Comparison of ENCODE assay signal across 8 mouse cellular contexts in the genomic region with DNA sequence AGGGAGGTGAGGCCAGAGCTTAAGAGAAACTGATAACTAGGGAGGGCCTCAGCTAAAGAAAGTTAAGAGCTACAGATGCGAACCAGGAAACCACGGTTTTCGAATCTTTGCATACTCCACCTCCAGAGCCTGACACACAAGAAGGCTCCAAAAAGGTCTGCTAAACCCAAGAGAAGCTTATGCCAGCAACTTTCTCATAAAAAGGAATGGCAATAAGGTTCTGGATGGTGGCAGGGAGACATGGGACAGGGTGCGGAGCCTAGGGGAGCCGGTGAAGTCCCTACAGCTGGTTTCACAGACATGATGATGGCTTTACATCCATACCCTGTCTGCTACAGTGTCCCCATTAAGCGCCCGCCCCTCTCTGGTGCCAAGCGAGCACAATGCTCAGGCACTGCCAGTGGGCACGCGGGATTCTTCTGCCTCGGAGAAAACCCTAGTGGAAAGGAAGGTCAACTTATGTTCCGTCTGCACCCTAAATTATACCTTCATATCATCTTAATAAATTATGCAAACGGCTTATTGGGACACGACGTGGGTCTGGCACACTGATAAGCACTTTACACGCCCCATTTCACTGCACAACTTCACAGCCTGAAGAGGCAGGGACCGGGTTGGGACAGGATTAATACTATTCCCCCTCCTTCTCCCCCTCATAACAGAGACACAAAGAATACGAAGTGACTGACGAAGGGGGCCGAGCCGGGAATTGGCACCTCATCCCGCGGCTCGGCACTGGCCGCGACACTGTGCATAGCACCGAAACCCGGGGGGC. TPM values are rescaled to one million over a fixed set of nuclear protein-coding genes. Genes with fewer than 3 reads are reported as not detected.
DNase-seq lines count a peak whose midpoint lies in the region; ATAC-seq and TF ChIP-seq lines count a peak whose summit lies in the region.

No protein-coding gene starts in this region.

- H3K79me2 ChIP-seq in MEL (ENCODE audit: control insufficient read depth, insufficient read depth, low read length, poor library complexity): peaks cover 47% of the 10 kb centered on the region

- TF ChIP-seq EP300 in MEL (IDR thresholded peaks at IDR 0.05; ENCODE audit: low read depth in 1 of 2, low read length in 2 of 2): peak; percentile 41 to 45; a peak in 3 of 4 replicates

- H3K36me3 ChIP-seq in MEL (ENCODE audit: control insufficient read depth in 1 of 2, insufficient read depth in 2 of 2, low read length in 2 of 2): peaks cover 0 to 23% of the 10 kb centered on the region in 2 experiments; a peak in 2 of 4 replicates
- no peaks in the 10 kb centered on the region for H3K36me3 ChIP-seq in kidney, adult 2 months (ENCODE audit: control insufficient read depth, insufficient read depth, low read length)

- H3K27me3 ChIP-seq in MEL (ENCODE audit: control insufficient read depth in 1 of 2, insufficient read depth in 2 of 2, low read length in 2 of 2): no peaks in the 10 kb centered on the region
- H3K27me3 ChIP-seq in kidney, adult 2 months (replicated peaks; ENCODE audit: control insufficient read depth, insufficient read depth, low read length): no peaks in the 10 kb centered on the region

- no peak; a peak in 1 of 6 replicates for TF ChIP-seq CTCF in MEL (IDR thresholded peaks at IDR 0.05 in 2 of 3, conservative IDR thresholded peaks at IDR 0.05 in 1 of 3; ENCODE audit: control insufficient read depth in 1 of 3, insufficient read depth in 1 of 3, low read depth in 2 of 3, low read length in 3 of 3, poor library complexity in 1 of 3, severe bottlenecking in 1 of 3)
- no peak for TF ChIP-seq CTCF in kidney, adult 2 months (conservative IDR thresholded peaks at IDR 0.05; ENCODE audit: insufficient read depth, insufficient read length, low read depth, low read length)

- H3K9me3 ChIP-seq in MEL (replicated peaks; ENCODE audit: insufficient read depth, low read length): no peaks in the 10 kb centered on the region

- peaks cover 5 to 9% of the 10 kb centered on the region in 2 experiments for H3K4me1 ChIP-seq in MEL (ENCODE audit: control insufficient read depth in 1 of 2, insufficient read depth in 2 of 2, low read length in 2 of 2)
- H3K4me1 ChIP-seq in kidney, adult 2 months (ENCODE audit: control insufficient read depth, insufficient read depth, low read length): peaks cover 36% of the 10 kb centered on the region

- WGBS in kidney, adult 2 months: under 1% methylated on average over 28 of the region's 28 CpGs

- H3K27ac ChIP-seq in MEL (ENCODE audit: control insufficient read depth, low read depth, low read length): peak overlapping the region; percentile 77
- H3K27ac ChIP-seq in kidney, adult 2 months (ENCODE audit: insufficient read depth, low read depth, low read length): peak overlapping the region; percentile 52; the same call in 1 of the 2 replicates

- DNase-seq in cerebellum, adult 11 months: peak; percentile 26
- peak; percentile 85 for DNase-seq in MEL (ENCODE audit: low read depth, low spot score)
- peak; percentile 65 to 68 for DNase-seq in cerebellum, postnatal 10 days
- peak; percentile 14 to 27 for DNase-seq in frontal cortex, postnatal 25 days (ENCODE audit: low spot score in 2 of 2)
- DNase-seq in kidney, adult 2 months: no peak
- DNase-seq in spleen, postnatal 10 days (ENCODE audit: low spot score in 2 of 2): peak; percentile 59 to 69

- TF ChIP-seq POLR2A in MEL (IDR thresholded peaks at IDR 0.05; ENCODE audit: control insufficient read depth in 1 of 2, insufficient read depth in 1 of 2, low read depth in 1 of 2, low read length in 2 of 2, poor library complexity in 1 of 2): no peak
- TF ChIP-seq POLR2A in kidney, adult 2 months (IDR thresholded peaks at IDR 0.05; ENCODE audit: low read depth, low read length): no peak

- ATAC-seq in cerebellum, adult (ENCODE audit: insufficient number of reproducible peaks, low FRiP score, low TSS enrichment): no peak
- ATAC-seq in megakaryocyte, adult 5-6 weeks (ENCODE audit: poor library complexity, severe bottlenecking): peak; percentile 10; the same call in 1 of the 2 replicates

- TF ChIP-seq RAD21 in MEL (IDR thresholded peaks at IDR 0.05; ENCODE audit: low read depth, low read length): no peak

- H3K4me3 ChIP-seq in MEL (ENCODE audit: control insufficient read depth in 1 of 2, insufficient read depth in 1 of 2, low read depth in 2 of 2, low read length in 2 of 2): peak overlapping the region; percentile 78 to 84
- peak overlapping the region; percentile 66 for H3K4me3 ChIP-seq in kidney, adult 2 months (ENCODE audit: insufficient read depth, low read depth, low read length)

- H3K9ac ChIP-seq in MEL (ENCODE audit: control insufficient read depth, low read depth, low read length, poor library complexity, severe bottlenecking): peak overlapping the region; percentile 87

TF ChIP-seq in MEL, 35 proteins besides CTCF, POLR2A, EP300 and RAD21:
- TF ChIP-seq ZMIZ1 (IDR thresholded peaks at IDR 0.05; ENCODE audit: low read depth, low read length): no peak
- no peak for TF ChIP-seq ZC3H11A (IDR thresholded peaks at IDR 0.05; ENCODE audit: low read depth, low read length)
- peak; percentile 84 for TF ChIP-seq MXI1 (IDR thresholded peaks at IDR 0.05; ENCODE audit: low read depth, low read length)
- no peak for TF ChIP-seq JUND (IDR thresholded peaks at IDR 0.05; ENCODE audit: low read depth, low read length)
- peak; percentile 58; the same call in 1 of the 2 replicates for TF ChIP-seq MAX (IDR thresholded peaks at IDR 0.05; ENCODE audit: low read length)
- TF ChIP-seq TAL1 (IDR thresholded peaks at IDR 0.05; ENCODE audit: low read length): peak; percentile 26; the same call in 1 of the 2 replicates
- TF ChIP-seq UBTF (IDR thresholded peaks at IDR 0.05; ENCODE audit: borderline replicate concordance, insufficient read depth, low read depth, low read length): no peak
- 0 out of 2 replicates have a peak, but pooled peaks have one; percentile 11 for TF ChIP-seq MYC (IDR thresholded peaks at IDR 0.05; ENCODE audit: low read depth, low read length)
- TF ChIP-seq ZKSCAN1 (IDR thresholded peaks at IDR 0.05; ENCODE audit: low read depth, low read length): no peak
- 0 out of 2 replicates have a peak, but pooled peaks have one; percentile 27 for TF ChIP-seq POLR2AphosphoS2 (IDR thresholded peaks at IDR 0.05; ENCODE audit: low read length)
- TF ChIP-seq USF2 (IDR thresholded peaks at IDR 0.05; ENCODE audit: borderline replicate concordance in 1 of 2, insufficient read depth in 1 of 2, low read depth in 1 of 2, low read length in 2 of 2): no peak
- TF ChIP-seq ELF1 (IDR thresholded peaks at IDR 0.05; ENCODE audit: low read depth, low read length): 0 out of 2 replicates have a peak, but pooled peaks have one; percentile 56
- peak; percentile 16; the same call in 1 of the 2 replicates for TF ChIP-seq MYB (IDR thresholded peaks at IDR 0.05; ENCODE audit: low read depth, low read length)
- peak; percentile 80 for TF ChIP-seq GATA1 (IDR thresholded peaks at IDR 0.05; ENCODE audit: low read depth, low read length)
- TF ChIP-seq NRF1 (IDR thresholded peaks at IDR 0.05; ENCODE audit: insufficient read depth, low read depth, low read length, poor library complexity, severe bottlenecking): no peak
- peak; percentile 37 for TF ChIP-seq NELFE (IDR thresholded peaks at IDR 0.05; ENCODE audit: low read depth, low read length)
- TF ChIP-seq HCFC1 (IDR thresholded peaks at IDR 0.05; ENCODE audit: low read depth, low read length): peak; percentile 48; the same call in 1 of the 2 replicates
- TF ChIP-seq RCOR1 (IDR thresholded peaks at IDR 0.05; ENCODE audit: low read depth, low read length): peak; percentile 51
- no peak for TF ChIP-seq KAT2A (conservative IDR thresholded peaks at IDR 0.05; ENCODE audit: low read depth, low read length)
- no peak for TF ChIP-seq USF1 (IDR thresholded peaks at IDR 0.05; ENCODE audit: low read depth, low read length)
- TF ChIP-seq SIN3A (IDR thresholded peaks at IDR 0.05; ENCODE audit: low read length): peak; percentile 66
- 0 out of 2 replicates have a peak, but pooled peaks have one; percentile 47 for TF ChIP-seq MAZ (IDR thresholded peaks at IDR 0.05; ENCODE audit: low read depth, low read length)
- no peak for TF ChIP-seq POLR2AphosphoS5 (IDR thresholded peaks at IDR 0.05; ENCODE audit: borderline replicate concordance, low read depth, low read length)
- peak; percentile 32; the same call in 1 of the 2 replicates for TF ChIP-seq TCF12 (IDR thresholded peaks at IDR 0.05; ENCODE audit: low read depth, low read length)
- peak; percentile 35 for TF ChIP-seq ETS1 (IDR thresholded peaks at IDR 0.05; ENCODE audit: low read depth, low read length)
- 0 out of 2 replicates have a peak, but pooled peaks have one; percentile 20 for TF ChIP-seq TBP (IDR thresholded peaks at IDR 0.05; ENCODE audit: low read depth, low read length)
- no peak for TF ChIP-seq GABPA (IDR thresholded peaks at IDR 0.05; ENCODE audit: low read depth, low read length)
TF ChIP-seq in MEL: peak in this region for 16.

RNA-seq across cellular contexts. Expression of a gene that starts 0.9 kb away (rescaled TPM):
- total RNA-seq in MEL (2012; rRNA removed): 14.3 and 15.1 TPM in 2 replicates
- polyA plus RNA-seq in MEL (2012; ENCODE audit: insufficient read depth in 1 of 2, insufficient read length in 2 of 2, low read depth in 1 of 2, low replicate concordance in 2 of 2, missing spikeins in 1 of 2): 10 to 100 TPM in 1 of 2 experiments, not detected in 1; 48.1 TPM
- polyA plus RNA-seq in kidney, adult 2 months (2012; rRNA removed): 25.7 and 34.2 TPM in 2 replicates
- 28.5 and 36.0 TPM in 2 replicates for total RNA-seq in megakaryocyte, adult 5-6 weeks (2015)
- 28.9 and 32.6 TPM in 2 replicates for total RNA-seq in megakaryocyte, adult 5-6 weeks (2017)

RNA-seq across cellular contexts. Expression of a gene that starts 19.8 kb away (rescaled TPM):
- total RNA-seq in MEL (2012; rRNA removed): 125 and 143 TPM in 2 replicates
- 100 to 1,000 TPM in 1 of 2 experiments, 10 to 100 TPM in 1; 61.7 to 181 TPM for polyA plus RNA-seq in MEL (2012; ENCODE audit: insufficient read depth in 1 of 2, insufficient read length in 2 of 2, low read depth in 1 of 2, low replicate concordance in 2 of 2, missing spikeins in 1 of 2)
- polyA plus RNA-seq in kidney, adult 2 months (2012; rRNA removed): 14.9 and 15.0 TPM in 2 replicates
- 14.5 and 15.3 TPM in 2 replicates for total RNA-seq in megakaryocyte, adult 5-6 weeks (2015)
- 48.1 and 50.4 TPM in 2 replicates for total RNA-seq in megakaryocyte, adult 5-6 weeks (2017)
